Mouse (Mus musculus) myocyte (in vitro differentiated cells): ENCODE data around the gene Ppp4r1. TPM values are rescaled to one million over a fixed set of nuclear protein-coding genes. Genes with fewer than 3 reads are reported as not detected.

ENCODE experiments used
- H3K27me3 ChIP-seq: one replicate; pipeline ENCODE4 v1.6.1; 2011; ENCODE audit not compliant: control insufficient read depth, insufficient read depth, insufficient read length
- H3K36me3 ChIP-seq: one replicate; pipeline ENCODE4 v1.6.1; 2011; ENCODE audit not compliant: control insufficient read depth, insufficient read depth
- H3K4me2 ChIP-seq: one replicate; pipeline ENCODE4 v1.6.1; 2011; ENCODE audit warnings: low read depth, control low read depth
- H3K4me3 ChIP-seq: one replicate; pipeline ENCODE4 v1.5.1; 2011; ENCODE audit warnings: mild to moderate bottlenecking, control low read depth, moderate library complexity
- H3K79me2 ChIP-seq: one replicate; pipeline ENCODE4 v1.6.1; 2011; ENCODE audit not compliant: control insufficient read depth, insufficient read depth
- H3ac ChIP-seq: one replicate; pipeline ENCODE4 v1.6.1; 2011; ENCODE audit not compliant: control insufficient read depth, insufficient read length
- CEBPB ChIP-seq: IDR thresholded peaks from 2 replicates; pipeline ENCODE4 v1.6.1; 2011; ENCODE audit warnings: mild to moderate bottlenecking, moderate library complexity; ENCODE audit not compliant: poor library complexity, insufficient read depth, severe bottlenecking
- E2F4 ChIP-seq: IDR thresholded peaks from one replicate; pipeline ENCODE4 v1.6.1; 2011; ENCODE audit warnings: mild to moderate bottlenecking, control low read depth, moderate library complexity; ENCODE audit not compliant: insufficient read depth
- MAX ChIP-seq: IDR thresholded peaks from one replicate; pipeline ENCODE4 v1.6.1; 2011; ENCODE audit warnings: low read depth, mild to moderate bottlenecking, control low read depth
- MYOD1 ChIP-seq, 3 experiments: IDR thresholded peaks; one replicate each; pipeline ENCODE4 v1.6.1; 2011; ENCODE audit warnings: control low read depth in 2 of 3, low read depth in 2 of 3, mild to moderate bottlenecking in 2 of 3, moderate library complexity in 1 of 3; ENCODE audit not compliant: insufficient read length in 2 of 3, control insufficient read depth in 1 of 3
- MYOG ChIP-seq, 3 experiments: IDR thresholded peaks; one replicate each; pipeline ENCODE4 v1.6.1; 2011; ENCODE audit warnings: control low read depth in 2 of 3, low read depth in 2 of 3, mild to moderate bottlenecking in 2 of 3; ENCODE audit not compliant: insufficient read length in 2 of 3, control insufficient read depth in 1 of 3, insufficient read depth in 1 of 3
- POLR2A ChIP-seq: IDR thresholded peaks from one replicate; pipeline ENCODE4 v1.6.1; 2011; ENCODE audit warnings: low read depth, mild to moderate bottlenecking, control low read depth, moderate library complexity; ENCODE audit not compliant: insufficient read length
- POLR2AphosphoS2 ChIP-seq: IDR thresholded peaks from one replicate; pipeline ENCODE4 v1.6.1; 2011; ENCODE audit warnings: low read depth, control low read depth; ENCODE audit not compliant: insufficient read length
- REST ChIP-seq: IDR thresholded peaks from one replicate; pipeline ENCODE4 v1.6.1; 2011; ENCODE audit warnings: mild to moderate bottlenecking, control low read depth, moderate library complexity; ENCODE audit not compliant: insufficient read depth, insufficient read length
- SRF ChIP-seq: IDR thresholded peaks from one replicate; pipeline ENCODE4 v1.6.1; 2011; ENCODE audit warnings: low read depth; ENCODE audit not compliant: control insufficient read depth, insufficient read length
- TCF12 ChIP-seq: IDR thresholded peaks from one replicate; pipeline ENCODE4 v1.6.1; 2011; ENCODE audit warnings: mild to moderate bottlenecking, control low read depth; ENCODE audit not compliant: poor library complexity, insufficient read depth, severe bottlenecking
- TCF3 ChIP-seq: IDR thresholded peaks from one replicate; pipeline ENCODE4 v1.6.1; 2011; ENCODE audit warnings: low read depth, control low read depth; ENCODE audit not compliant: insufficient read length
- USF1 ChIP-seq: IDR thresholded peaks from one replicate; pipeline ENCODE4 v1.6.1; 2011; ENCODE audit warnings: low read depth, mild to moderate bottlenecking, control low read depth, moderate library complexity
- polyA plus RNA-seq: library from polyadenylated mRNA; unstranded; fragments of >200 nt; fragmentation: generic; extraction: Trizol; gene quantifications from one replicate; pipeline ENCODE4 v1.2.1, GENCODE M21; 2012; ENCODE audit warnings: missing spikeins

The Ppp4r1 gene
- polyA plus RNA-seq, 1 experiment, result 44.9 TPM

DNA sequence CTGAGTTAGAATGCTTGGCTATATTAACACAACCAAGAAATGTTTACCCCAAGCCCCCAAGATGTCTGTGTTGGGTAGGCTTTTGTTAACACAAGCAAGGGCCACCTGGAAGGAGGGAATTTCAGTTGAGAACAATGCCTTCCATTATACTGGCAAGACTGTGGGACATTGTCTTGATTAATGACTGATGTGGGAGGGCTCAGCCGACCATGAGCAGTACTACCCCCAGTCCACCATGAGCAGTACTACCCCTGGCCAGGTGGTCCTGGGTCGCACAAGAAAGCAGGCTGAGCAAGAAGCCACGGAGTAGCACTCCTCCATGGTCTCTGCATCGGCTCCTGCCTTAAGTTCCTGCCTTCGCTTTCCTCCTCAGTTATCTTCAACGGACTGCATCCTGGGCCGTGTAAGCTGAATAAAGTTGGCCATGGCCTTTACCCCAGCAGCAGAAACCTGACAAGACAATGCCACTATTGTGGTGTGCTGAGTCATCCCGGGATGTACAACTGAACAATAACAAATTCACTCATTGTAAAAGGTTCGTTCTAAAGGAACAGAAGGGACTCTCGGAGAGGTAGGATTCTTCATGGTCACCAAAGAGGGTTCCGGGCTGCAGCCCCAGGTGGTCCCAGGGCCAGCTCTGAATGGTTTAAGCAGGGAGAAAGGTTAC lies 38.6 kb upstream of the Ppp4r1 start:
- peaks cover 11% of the 10 kb centered on the region for H3K36me3 ChIP-seq

GRCm38 (mm10) chr17:65746314-65746713 lies 36.1 kb upstream of the Ppp4r1 start:
- TF ChIP-seq MYOG (IDR thresholded peaks at IDR 0.05; ENCODE audit: control insufficient read depth in 1 of 3, insufficient read depth in 1 of 3, insufficient read length in 2 of 3, low read depth in 2 of 3) (no peak), POLR2A (no peak), CEBPB (no peak), TCF3 (no peak), REST (no peak), TCF12 (no peak), MYOD1 (IDR thresholded peaks at IDR 0.05; ENCODE audit: control insufficient read depth in 1 of 3, insufficient read length in 2 of 3, low read depth in 2 of 3) (no peak), SRF (no peak), POLR2AphosphoS2 (no peak), USF1 (no peak), MAX (no peak), E2F4 (no peak)
- peaks cover 92% of the 10 kb centered on the region for H3K79me2 ChIP-seq
- H3ac ChIP-seq, result no peak overlapping the region
- H3K4me2 ChIP-seq, result no peak overlapping the region
- no peak overlapping the region for H3K4me3 ChIP-seq
- no peaks in the 10 kb centered on the region for H3K27me3 ChIP-seq
- H3K36me3 ChIP-seq, result peaks cover 11% of the 10 kb centered on the region

More for the DNA sequence above, 38.6 kb upstream of the Ppp4r1 start:
- Histone ChIP-seq H3K4me2 (no peak overlapping the region), H3ac (no peak overlapping the region), H3K79me2 (peaks cover 89% of the 10 kb centered on the region), H3K27me3 (no peaks in the 10 kb centered on the region), H3K4me3 (no peak overlapping the region)
- TF ChIP-seq MYOG (IDR thresholded peaks at IDR 0.05; ENCODE audit: control insufficient read depth in 1 of 3, insufficient read depth in 1 of 3, insufficient read length in 2 of 3, low read depth in 2 of 3) (no peak), USF1 (no peak), TCF12 (no peak)

DNA sequence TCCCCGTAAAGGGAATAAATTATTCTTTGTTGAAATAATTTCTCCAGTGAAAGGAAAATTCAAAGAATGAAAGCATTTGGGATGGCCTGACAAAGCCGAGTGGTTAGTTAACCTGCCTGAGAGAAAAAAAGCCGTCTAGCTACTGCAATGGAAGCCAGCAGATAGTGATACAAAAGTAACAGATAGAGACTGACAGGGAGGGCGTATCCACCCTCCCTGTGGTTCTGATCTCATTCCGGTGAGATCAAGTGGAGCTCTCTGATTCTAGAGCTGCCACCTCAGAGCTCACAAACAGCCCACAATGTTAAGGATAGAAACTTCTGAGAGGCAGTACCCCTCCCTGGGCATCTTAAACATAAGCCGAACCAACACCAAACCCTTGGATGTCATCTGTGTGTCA lies 33.4 kb upstream of the Ppp4r1 start:
- Histone ChIP-seq H3K4me3 (no peak overlapping the region), H3K27me3 (no peaks in the 10 kb centered on the region), H3K79me2 (peaks cover 81% of the 10 kb centered on the region), H3K4me2 (no peak overlapping the region), H3K36me3 (no peaks in the 10 kb centered on the region), H3ac (no peak overlapping the region)
- TF ChIP-seq MYOD1 (IDR thresholded peaks at IDR 0.05; ENCODE audit: control insufficient read depth in 1 of 3, insufficient read length in 2 of 3, low read depth in 2 of 3) (no peak), CEBPB (no peak), TCF12 (no peak), TCF3 (no peak), MYOG (IDR thresholded peaks at IDR 0.05; ENCODE audit: control insufficient read depth in 1 of 3, insufficient read depth in 1 of 3, insufficient read length in 2 of 3, low read depth in 2 of 3) (no peak), E2F4 (no peak), REST (no peak), MAX (no peak)

GRCm38 (mm10) chr17:65749803-65750202 lies 32.6 kb upstream of the Ppp4r1 start:
- TF ChIP-seq MYOD1 (IDR thresholded peaks at IDR 0.05; ENCODE audit: control insufficient read depth in 1 of 3, insufficient read length in 2 of 3, low read depth in 2 of 3), result no peak
- peaks cover 85% of the 10 kb centered on the region for H3K79me2 ChIP-seq
- H3K4me3 ChIP-seq, result no peak overlapping the region
- H3K36me3 ChIP-seq, result no peaks in the 10 kb centered on the region
- no peaks in the 10 kb centered on the region for H3K27me3 ChIP-seq
- H3ac ChIP-seq, result no peak overlapping the region
- no peak overlapping the region for H3K4me2 ChIP-seq

DNA sequence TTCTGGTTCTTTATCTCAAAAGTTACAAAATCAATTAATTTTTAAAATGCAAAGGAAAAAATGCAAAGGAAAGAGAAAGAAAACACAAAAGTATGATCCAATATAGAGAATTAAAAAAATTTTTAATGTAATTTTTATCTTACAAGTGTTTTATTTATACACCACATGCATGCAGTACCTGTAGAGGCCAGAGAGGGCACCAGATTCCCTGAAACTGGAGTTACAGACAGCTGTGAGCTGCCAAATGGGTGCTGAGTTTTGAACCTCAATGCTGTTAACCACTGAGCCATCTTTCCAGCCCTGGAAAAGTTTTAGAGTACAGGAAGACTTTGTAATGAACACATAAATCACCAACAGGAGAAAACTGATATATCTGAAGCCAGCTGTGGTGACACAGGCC lies 32.1 kb upstream of the Ppp4r1 start:
- Histone ChIP-seq H3K4me3 (no peak overlapping the region), H3K4me2 (no peak overlapping the region), H3ac (no peak overlapping the region), H3K27me3 (no peaks in the 10 kb centered on the region), H3K79me2 (peaks cover 85% of the 10 kb centered on the region), H3K36me3 (no peaks in the 10 kb centered on the region)
- TF ChIP-seq USF1, result no peak
- no peak for TF ChIP-seq POLR2A
- no peak for TF ChIP-seq CEBPB
- TF ChIP-seq MYOG (IDR thresholded peaks at IDR 0.05; ENCODE audit: control insufficient read depth in 1 of 3, insufficient read depth in 1 of 3, insufficient read length in 2 of 3, low read depth in 2 of 3), result no peak
- TF ChIP-seq POLR2AphosphoS2, result no peak
- TF ChIP-seq MAX, result no peak
- no peak for TF ChIP-seq TCF12
- no peak for TF ChIP-seq SRF
- no peak for TF ChIP-seq MYOD1 (IDR thresholded peaks at IDR 0.05; ENCODE audit: control insufficient read depth in 1 of 3, insufficient read length in 2 of 3, low read depth in 2 of 3)
- no peak for TF ChIP-seq TCF3
- no peak for TF ChIP-seq E2F4
- TF ChIP-seq REST, result no peak
